Mouse (Mus musculus): Measurements from ENCODE around the gene Fam198a. TPM values are rescaled to one million over a fixed set of nuclear protein-coding genes. Genes with fewer than 3 reads are reported as not detected.

The Fam198a gene
- total RNA-seq, 2 experiments from 2014 or later: 0.95 to 1.8 TPM

DNA sequence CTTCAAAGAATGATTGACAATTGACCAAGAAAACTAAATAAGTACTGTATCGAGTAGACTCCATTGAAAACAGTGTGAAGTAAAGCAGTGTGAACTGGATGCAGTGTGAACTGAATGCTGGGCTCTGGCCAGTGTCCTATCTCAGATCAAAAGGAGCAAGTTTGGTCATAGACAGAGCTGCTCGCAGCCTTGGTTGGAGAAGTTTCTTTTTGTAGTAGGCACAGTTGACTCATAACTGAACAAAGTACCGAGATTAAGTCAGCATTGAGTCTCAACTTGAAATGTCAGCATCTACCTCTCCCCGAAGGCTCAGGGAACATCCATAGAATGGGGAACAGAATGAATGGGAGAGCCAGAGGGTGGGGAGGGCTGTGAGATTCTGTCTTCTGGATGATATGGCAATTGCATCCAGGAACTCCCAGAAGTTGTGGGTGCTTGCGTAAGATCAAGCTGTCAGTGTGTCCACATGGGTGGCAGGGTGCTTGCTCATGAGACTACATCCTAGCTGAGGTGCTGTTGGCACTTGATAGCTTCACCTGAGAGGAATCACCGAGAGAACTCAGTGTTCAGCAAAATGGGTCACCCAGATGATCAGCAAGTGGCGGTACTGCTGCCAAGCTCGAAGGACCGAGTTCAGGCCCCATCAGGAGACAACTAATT lies 25.8 kb upstream of the Fam198a start:
- intact Hi-C loops (cut with DNase I): loop anchor here (5.0 kb wide), 2 partner anchors 43 to 78 kb away; no protein-coding TSS in a partner anchor
- no peak for DNase-seq

DNA sequence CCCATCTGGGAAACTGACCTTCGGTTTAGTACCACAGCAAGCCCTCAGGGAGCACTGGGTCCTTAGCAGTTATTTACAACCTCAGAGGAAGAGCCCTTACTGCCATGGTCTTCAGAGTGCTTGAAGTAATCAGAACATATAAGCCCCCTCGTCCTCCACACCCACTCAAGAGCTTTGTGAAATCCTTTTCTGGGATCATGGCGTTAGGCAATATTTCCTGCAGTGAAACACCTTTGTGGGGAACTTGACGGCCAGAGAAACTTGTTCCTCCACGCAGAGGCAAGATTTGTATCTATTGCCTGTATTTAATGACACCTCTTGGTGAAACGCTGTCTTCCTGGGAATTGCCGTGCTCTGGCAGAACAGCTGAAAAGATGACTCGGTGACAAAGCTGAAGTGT lies 24.8 kb upstream of the Fam198a start:
- intact Hi-C loops (cut with DNase I): loop anchor here (5.0 kb wide), 2 partner anchors 44 to 79 kb away; no protein-coding TSS in a partner anchor

DNA sequence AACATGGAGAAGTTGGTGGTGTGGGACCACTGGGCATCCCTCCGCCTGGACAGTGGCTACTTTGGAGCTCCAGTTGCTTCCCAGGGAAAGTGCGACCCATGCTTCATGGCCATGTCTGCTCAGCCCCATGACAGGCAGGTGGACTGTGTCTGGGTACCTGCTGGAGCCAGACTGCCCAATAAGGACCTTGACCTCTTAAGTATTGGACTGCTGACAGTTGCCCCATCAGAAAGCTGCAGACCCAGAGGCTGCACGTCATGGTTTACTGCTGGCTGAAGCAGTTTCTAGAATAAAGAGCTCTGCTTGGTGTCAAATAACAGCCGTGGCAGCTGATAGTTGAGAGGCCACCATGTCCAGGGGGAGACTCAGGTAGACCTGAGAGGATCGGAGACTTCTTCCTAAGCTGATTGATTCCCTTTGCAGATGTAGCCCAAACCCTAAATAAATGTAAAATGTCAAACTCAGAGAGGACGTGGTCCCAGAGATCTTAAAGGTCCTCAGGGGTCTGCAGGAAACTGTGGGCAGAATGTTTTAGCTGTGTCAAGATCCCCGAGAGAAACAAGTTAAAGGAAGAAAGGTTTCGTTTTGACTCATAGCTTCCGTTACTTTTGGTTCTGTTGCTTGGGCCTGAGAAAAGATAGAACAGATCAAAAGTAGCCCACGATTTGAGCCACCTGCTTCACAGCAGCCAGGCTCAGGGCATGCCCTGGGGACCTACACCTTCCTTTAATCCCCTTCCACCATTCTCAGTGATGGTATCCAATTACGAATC lies 24.0 kb upstream of the Fam198a start:
- intact Hi-C loops (cut with DNase I): loop anchor here (5.0 kb wide), 2 partner anchors 45 to 80 kb away; no protein-coding TSS in a partner anchor
- no peak for DNase-seq

More for the DNA sequence above, 24.8 kb upstream of the Fam198a start:
- DNase-seq: no peak

DNA sequence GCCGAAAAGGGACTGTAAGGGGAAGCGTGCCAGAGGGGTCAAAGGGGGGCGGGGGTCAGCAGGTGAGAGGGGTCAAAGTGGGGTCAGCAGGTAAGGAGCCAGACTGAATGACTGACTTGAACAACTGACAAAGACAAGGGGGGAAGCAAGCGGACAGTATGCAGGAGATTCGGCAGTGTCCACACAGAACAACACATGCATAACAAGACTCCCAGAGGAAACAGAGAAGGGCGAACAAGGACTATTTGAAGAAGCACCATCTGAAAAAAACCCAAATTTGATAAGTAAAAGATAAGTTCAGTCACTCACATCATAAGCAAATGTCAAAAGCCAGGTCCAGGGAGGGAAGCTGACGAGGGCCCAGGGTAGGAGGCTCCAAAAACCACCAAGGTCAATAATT lies 23.1 kb upstream of the Fam198a start:
- intact Hi-C loops (cut with DNase I): loop anchor here (5.0 kb wide), 2 partner anchors 45 to 80 kb away; no protein-coding TSS in a partner anchor
- no peak for DNase-seq

DNA sequence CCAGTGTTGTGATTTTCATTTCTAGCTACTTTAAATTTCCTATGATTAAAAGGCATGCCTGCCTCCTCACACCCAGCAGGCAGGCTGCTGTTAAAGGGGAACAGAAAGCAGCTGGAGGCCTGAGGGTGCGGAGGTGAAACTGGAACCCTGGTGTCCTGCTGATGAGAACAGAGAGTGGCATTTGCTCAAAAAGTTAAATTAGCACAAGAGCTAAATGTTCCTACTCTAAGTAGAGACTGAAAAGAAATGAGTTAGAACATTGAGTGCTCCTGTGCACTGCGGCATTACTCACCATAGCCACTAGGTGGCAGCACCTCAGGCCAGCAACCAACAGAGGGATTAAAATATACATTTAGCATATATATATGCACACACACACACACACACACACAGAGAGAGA lies 22.3 kb upstream of the Fam198a start:
- peak; percentile 58 to 67 for DNase-seq

DNA sequence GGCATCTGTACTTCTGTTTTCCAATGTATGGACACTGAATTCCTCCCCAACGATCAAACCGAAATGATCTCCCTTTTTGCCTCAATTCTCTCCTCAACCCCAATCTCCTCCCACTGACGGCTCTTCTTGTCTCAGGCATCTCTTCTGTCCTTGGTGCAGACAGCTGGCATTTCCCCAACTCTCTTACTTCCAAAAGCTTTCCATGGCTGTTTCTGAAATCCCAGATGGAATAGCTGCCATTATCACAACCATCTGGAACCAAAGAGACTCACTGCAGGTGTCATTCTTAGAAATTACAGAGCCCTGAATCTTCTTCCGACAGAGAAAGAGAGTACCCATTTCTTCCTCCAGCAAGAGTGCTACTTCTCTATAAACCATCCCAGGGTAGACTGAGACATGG lies 15.9 kb upstream of the Fam198a start:
- intact Hi-C loops (cut with DNase I): no loop called here
- DNase-seq: no peak

More for the DNA sequence above, 22.3 kb upstream of the Fam198a start:
- intact Hi-C loops (cut with DNase I): loop anchor here (5.0 kb wide), 2 partner anchors 46 to 81 kb away; no protein-coding TSS in a partner anchor

DNA sequence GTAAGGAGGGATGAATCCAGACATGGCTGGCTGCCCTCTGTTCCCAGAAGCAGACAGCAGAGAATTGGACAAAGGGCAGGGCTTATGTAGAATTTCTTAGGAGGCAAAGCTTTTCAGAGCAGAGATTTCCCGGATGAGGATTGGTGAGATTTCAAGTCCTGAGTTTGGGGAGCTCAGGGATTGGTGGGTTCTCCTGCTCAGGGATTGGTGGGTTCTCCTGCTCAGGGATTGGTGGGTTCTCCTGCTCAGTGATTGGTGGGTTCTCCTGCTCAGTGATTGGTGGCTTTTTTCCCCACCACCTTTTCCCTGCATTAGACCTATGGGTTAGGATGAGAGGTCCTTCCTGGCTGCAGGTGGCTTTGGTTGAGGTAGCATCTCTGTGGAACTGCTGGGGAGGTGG lies 13.8 kb upstream of the Fam198a start:
- no peak for DNase-seq
- intact Hi-C loops (cut with DNase I): no loop called here

DNA sequence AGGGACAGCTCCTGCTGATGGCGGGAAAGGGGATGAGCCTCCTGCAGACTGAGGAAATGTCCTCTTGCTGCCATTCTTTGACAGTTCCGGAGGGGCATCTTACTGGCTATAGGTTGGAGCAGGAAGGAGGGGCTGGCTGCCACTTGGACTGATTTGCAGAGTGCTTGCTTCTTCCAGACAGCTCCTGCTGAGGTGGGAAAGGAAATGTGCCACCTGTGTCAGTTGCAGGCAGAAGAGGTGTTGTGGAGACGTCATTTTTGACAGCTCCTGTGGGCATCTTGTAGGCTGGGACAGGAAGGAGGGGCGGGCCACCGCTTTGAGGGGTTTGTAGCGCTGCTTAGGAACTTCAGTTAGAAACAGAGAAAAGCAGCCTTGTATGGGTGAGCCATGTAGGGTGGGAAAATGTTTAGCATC lies 13.3 kb upstream of the Fam198a start:
- DNase-seq: no peak

DNA sequence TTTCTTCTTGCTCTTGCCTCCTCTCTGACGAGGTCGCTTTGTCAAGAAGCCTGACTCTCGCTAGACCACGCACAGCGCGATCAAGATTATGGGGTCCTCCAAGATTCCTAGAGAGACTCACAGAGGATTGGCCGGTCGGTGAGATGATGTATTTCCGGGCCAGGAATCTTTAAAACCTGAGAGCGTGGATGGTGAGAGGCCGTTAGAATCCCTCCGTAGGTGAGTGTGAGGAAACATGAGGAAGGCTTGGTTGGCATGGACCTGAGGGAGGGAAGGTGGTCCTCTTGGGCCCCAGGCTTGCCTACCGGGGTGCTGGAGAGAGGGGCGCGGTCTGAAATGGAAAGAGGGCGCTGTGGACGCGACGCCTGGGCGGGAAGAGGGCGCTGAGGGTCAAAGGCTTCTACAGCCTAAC lies 12.8 kb upstream of the Fam198a start:
- intact Hi-C loops (cut with DNase I): no loop called here
- no peak for DNase-seq

More for the DNA sequence above, 13.3 kb upstream of the Fam198a start:
- intact Hi-C loops (cut with DNase I): no loop called here

DNA sequence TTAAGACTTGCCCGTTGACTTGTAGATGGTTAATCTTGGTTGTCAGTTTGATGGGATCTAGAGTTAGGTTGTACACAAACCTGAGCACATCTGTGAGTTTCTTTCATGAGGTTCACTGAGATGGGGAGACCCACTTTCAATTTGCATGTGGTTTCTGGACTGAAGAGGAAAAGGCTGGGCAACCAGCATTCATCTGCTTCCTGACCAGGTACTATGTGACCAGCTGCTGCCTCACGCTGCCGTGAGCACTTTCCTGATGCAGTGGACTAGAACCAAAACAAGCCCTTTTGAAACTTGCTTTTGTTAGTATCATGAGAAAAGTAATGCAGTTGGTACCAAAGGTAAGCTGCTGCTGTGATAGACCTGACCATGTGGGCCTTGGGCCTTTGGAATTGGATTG lies 7.8 kb upstream of the Fam198a start:
- DNase-seq: no peak
- intact Hi-C loops (cut with DNase I): no loop called here

DNA sequence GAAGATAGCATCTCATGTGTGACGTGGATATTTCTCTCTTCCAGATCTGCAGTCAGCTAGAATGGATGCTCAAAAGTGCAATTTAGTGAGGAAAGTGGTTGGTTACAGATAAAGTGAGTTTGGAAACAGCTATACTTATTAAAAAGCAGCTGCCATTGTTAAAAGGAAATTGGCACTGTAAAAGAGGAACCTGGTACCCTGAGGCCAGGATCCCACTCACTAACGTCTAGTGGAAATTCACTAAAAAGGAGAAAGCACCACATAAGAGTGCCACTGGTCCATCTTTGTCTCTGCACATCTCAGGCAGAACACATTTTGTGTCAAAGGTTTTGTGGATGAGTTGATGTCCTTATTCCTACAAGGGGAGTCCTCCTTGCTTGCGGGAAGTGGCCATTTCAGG lies 7.2 kb upstream of the Fam198a start:
- intact Hi-C loops (cut with DNase I): no loop called here
- no peak for DNase-seq

DNA sequence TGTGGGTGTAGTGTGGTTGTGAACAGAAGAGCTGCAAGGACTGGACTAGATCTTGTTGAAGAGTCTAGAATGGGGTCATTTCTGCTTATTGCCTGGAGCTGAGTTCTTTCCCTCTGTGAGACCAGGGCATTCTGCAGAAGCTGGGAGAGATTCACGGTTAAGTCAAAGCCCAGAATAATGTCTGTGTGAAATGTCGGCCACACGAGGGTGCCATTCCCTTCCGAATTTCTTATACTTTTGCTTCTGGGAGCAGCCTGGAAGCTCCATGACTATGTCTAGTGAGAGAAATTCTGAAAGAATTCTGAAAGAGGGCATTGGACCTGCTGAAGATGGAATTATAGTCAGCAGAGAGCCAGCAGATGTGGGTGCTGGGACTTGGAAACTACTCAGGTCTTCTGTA lies 3.0 kb upstream of the Fam198a start:
- intact Hi-C loops (cut with DNase I): loop anchor here (1.0 to 5.0 kb wide), 2 partner anchors 38 to 295 kb away; no protein-coding TSS in a partner anchor
- peak; percentile 61 to 72 for DNase-seq

DNA sequence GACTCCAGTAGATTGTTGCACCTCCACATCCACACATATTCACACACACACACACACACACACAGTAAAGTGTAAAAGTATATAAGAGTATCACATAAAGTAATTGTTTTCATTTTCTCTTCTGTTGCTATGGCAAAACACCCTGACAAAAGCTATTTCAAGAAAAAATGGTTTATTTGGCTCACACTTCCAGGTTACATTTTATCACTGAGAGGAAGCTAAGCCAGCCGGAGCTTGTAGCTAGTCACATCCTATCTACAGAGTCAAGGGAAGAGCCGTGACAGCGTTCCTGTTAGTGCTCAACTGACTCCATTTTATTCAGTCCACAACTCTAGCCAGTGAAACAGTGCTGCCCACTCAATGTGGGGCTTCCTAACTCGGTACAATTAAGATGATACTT lies 2.4 kb upstream of the Fam198a start:
- DNase-seq: no peak
- intact Hi-C loops (cut with DNase I): loop anchor here (5.0 kb wide), 1 partner anchor 294 kb away; no protein-coding TSS in a partner anchor

DNA sequence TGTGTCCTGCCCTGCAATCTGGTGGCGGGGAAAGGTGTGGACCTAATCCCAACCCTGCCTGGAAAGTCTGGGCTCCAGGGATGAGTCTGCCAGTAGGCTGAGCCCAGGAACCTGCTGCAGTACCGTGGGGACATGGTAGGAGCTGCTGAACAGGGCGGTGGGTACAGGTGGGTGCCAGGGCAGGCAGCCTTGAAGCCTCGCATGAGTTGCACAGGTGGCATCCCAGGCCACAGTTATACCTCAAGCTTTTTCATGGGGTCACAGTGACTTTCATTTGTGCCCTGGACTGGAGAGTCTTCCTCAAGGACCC lies 281 bp downstream of the Fam198a start:
- DNase-seq: no peak
- intact Hi-C loops (cut with DNase I): no loop called here

DNA sequence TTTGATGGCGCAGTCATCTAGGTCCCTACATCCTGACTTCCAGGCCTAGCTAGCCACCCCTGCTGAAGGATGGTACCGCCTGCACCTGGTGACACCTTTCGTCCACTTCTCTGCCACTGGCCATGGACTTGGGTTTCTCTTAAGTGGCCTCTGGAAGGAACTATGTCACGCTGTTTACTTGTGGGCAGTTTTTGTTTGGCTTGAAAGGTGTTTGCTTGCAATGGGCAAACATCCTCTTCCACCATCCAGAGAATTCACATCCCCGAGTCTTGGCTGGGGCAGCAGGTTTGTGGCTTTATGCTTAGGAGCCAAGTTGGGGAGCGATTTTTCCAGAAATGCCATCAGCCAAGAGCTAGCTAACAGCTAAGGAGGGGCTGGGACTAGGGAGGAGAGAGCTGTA lies 1.8 kb downstream of the Fam198a start:
- no peak for DNase-seq
- intact Hi-C loops (cut with DNase I): no loop called here

DNA sequence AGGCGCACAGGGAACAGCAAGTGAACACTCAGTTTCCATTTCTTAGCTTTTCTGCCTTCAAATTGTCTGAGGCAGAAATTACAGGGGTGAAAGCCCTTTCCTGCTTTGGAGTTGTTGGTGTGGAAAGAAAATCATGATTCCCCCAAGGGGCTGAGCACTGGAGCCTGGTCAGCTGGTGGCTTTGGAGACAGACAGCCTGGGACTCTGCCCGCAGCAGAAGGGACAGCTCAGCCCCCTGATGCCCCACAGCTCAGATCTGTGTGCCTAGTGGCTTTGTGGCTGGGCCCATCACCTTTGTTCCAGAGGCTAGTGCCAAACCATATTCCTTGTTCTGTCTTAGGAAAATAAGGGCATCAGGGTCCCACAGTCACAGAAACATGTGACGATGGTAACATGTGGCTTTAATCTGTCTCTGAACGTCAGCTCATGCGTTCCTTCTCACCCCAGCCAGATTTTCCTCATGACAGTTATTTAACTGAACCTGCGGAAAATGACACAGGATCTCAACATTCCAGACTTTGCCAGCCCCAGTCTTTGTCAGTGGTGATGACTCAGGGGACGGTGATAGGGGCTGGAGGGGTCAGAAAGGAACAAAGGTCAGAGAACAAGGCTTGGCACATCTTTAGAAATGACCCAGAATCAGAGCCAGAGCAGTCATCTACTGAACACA lies 9.3 kb downstream of the Fam198a start:
- intact Hi-C loops (cut with DNase I): no loop called here
- no peak for DNase-seq

DNA sequence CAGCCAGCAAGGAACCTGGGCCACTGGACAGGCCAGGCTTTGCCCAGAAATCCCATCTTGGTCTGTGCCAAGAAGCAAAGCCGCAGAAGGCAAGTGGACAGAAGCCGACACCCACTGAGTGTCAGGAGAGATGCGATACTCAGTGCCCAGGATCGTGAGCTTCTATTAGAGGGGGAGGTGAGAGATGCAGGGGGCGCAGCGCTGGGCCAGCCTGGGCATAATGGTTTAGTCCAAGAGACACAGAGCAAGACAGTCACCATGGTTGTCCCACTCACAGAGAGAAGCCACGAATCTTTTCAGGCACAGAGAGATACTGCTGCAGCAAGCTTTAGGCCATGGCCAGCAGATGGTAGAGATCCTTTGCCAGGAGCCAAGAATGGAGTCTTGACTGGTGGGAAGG lies 14.2 kb downstream of the Fam198a start:
- no peak for DNase-seq
- intact Hi-C loops (cut with DNase I): no loop called here

DNA sequence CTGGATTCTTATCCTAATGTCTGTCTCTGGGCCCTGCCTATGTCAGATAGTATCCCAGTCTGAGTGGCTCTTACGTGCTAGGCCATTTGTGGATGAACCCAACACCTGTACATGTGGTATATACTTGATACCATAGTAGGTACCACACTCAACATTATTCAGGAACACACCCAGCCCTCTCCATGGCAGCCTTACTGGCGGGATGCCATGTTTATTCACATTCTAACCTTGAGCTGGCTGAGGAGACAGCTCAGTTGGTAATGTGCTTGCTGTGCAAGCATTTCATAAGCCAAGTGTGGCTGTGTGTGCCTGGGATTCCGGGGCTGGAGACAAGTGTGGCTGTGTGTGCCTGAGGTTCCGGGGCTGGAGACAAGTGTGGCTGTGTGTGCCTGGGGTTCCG lies 17.5 kb downstream of the Fam198a start:
- intact Hi-C loops (cut with DNase I): no loop called here
- no peak for DNase-seq

DNA sequence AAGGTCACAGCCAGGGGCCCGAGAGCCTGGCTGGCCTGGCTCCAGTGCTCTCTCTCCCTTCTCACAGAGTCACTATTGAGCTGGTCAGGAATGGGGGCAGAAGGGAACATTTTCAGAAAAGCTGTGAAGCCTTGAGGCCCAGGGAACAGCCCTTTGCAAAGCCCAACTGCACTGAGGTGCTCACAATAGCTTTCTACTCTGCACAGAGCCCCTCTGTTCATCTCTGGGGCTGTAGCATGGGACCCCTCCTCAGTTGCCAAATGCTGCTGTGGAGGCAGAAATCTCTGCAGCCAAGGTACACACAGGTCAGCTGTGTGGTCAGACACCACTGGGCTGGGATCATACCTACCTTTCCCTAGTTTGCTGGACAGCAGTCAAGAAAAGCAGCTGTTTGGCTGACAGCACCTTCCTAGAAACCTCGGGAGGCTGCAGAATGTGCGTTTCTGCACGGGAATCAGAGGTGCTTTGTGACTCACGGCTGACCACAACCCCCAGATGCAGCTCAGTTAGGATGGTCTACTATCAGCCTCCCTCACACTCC lies 19.1 kb downstream of the Fam198a start:
- DNase-seq: no peak
- intact Hi-C loops (cut with DNase I): no loop called here

DNA sequence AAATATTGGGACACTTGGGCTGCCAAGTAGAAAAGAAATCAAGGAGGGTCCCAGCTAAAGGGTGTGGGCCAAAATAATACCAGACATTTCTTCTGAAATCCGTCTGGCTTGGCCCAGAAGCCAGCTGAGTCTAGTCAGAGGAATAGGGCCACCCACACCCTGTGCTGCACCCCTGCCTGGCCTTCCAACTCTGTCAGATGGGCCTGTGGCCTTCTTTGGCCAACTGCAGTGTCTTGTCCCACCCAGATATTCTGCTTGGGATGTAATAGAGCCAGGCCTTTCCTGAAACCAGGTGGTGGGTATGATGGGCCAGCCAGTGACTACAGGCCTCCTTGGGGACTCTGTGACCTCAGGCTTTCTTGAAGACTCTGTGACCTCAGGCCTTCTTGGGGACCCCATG lies 22.4 kb downstream of the Fam198a start:
- DNase-seq: no peak
- intact Hi-C loops (cut with DNase I): no loop called here
